ENCODE assay signal across 8 mouse cellular contexts in the genomic region with DNA sequence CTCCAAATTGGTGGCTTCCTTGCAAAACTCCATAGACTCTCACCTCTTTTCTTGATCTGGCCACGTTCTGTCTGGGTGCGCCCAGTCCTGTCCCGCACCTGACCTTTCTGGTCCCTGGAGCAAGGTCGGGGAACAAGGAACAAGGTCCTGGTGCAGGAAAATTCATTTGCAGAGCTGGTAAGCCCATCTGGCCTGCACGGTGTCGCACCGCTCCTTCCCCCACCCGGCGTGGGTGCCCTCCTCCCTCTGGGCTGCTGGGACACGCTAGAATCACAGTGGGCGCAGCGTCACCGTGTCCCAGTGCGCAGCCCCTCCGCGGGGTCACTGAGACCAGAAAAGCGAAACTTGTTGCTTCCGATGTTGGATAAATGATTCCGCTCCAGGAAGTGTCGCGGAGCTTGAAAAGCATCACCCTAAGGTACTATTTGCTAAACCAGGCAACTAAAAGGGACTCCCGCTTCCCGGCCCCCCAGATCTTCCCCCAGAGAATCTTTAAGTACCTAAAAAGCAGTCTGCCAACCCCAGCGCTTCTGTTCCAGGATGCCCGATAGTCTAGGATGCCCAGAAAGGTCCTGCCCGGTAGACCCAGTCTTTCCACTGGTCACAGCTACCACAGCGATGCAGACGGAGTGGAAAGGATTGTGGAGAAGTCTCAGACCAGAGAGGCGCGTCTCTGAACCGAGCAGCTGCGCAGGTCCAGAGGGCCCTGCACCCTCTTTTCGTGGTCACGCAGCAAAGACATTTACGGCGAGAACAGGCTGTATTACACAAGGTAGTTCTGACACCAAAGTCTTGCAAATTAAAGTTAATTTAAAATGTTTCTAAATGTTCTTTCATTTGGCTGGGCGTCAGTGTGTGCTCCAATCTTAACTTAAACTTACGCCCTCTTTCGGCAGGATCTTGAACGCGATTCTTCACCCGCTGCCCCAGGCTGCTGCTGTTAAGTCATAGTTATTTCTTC. TPM values are rescaled to one million over a fixed set of nuclear protein-coding genes. Genes with fewer than 3 reads are reported as not detected.
DNase-seq lines count a peak whose midpoint lies in the region; ATAC-seq and TF ChIP-seq lines count a peak whose summit lies in the region.

A gene (minus strand): TSS at position 717 of the 961 bp plus-strand sequence.

- H3K4me2 ChIP-seq in forebrain, embryonic 16.5 days (ENCODE audit: low read length) = peak within 1 kb of the TSS; percentile 98
- H3K4me2 ChIP-seq in lung, embryonic 15.5 days = peak within 1 kb of the TSS; percentile 96

- H3K36me3 ChIP-seq in C2C12 (ENCODE audit: control insufficient read depth, insufficient read depth) = no peaks in the 10 kb centered on the region
- H3K36me3 ChIP-seq in forebrain, embryonic 16.5 days (ENCODE audit: control insufficient read depth, insufficient read depth) = no peaks in the 10 kb centered on the region
- no peaks in the 10 kb centered on the region for H3K36me3 ChIP-seq in lung, embryonic 15.5 days

- no peaks in the 10 kb centered on the region for H3K27me3 ChIP-seq in C2C12 (ENCODE audit: control insufficient read depth, insufficient read depth, insufficient read length)
- peaks cover 48% of the 10 kb centered on the region for H3K27me3 ChIP-seq in forebrain, embryonic 16.5 days (replicated peaks; ENCODE audit: control insufficient read depth, insufficient read depth, low read length)
- H3K27me3 ChIP-seq in lung, embryonic 15.5 days = peaks cover 8% of the 10 kb centered on the region

- H3K79me2 ChIP-seq in C2C12 (ENCODE audit: control insufficient read depth, insufficient read depth) = peaks cover 9% of the 10 kb centered on the region

- H3K79me3 ChIP-seq in C2C12 (ENCODE audit: low read depth) = no peaks in the 10 kb centered on the region

- peak; percentile 9; the same call in 1 of the 2 replicates for ATAC-seq in forebrain, embryonic 16.5 days
- peak; percentile 23; the same call in 1 of the 2 replicates for ATAC-seq in lung, embryonic 15.5 days (ENCODE audit: borderline replicate concordance, extremely low read depth, low FRiP score, low TSS enrichment)

- peak within 1 kb of the TSS; percentile 63 for H3ac ChIP-seq in C2C12 (ENCODE audit: control insufficient read depth, insufficient read length, low read depth)

- peak within 1 kb of the TSS; percentile 35 for H3K4me3 ChIP-seq in C2C12 (ENCODE audit: insufficient read depth, poor library complexity, severe bottlenecking)
- H3K4me3 ChIP-seq in forebrain, embryonic 16.5 days (replicated peaks; ENCODE audit: low read length) = peak within 1 kb of the TSS; percentile 64
- peak within 1 kb of the TSS; percentile 62 for H3K4me3 ChIP-seq in lung, embryonic 15.5 days

- under 1% methylated on average over 40 of the region's 42 CpGs for WGBS in forebrain, embryonic 16.5 days
- under 1% methylated on average over 42 of the region's 42 CpGs for WGBS in lung, embryonic 15.5 days

- no peak for TF ChIP-seq CTCF in C2C12 (IDR thresholded peaks at IDR 0.05; ENCODE audit: control insufficient read depth, insufficient read depth, insufficient read length)

- peak within 1 kb of the TSS; percentile 40 for H3K9ac ChIP-seq in forebrain, embryonic 16.5 days (replicated peaks; ENCODE audit: low read depth, low read length)
- peak within 1 kb of the TSS; percentile 38 for H3K9ac ChIP-seq in lung, embryonic 15.5 days

- DNase-seq in adrenal gland, adult 8-10 months = peak; percentile 17
- DNase-seq in heart, postnatal 4 days = peak; percentile 68
- peak; percentile 22 for DNase-seq in layer of hippocampus, adult 9-11 months
- peak; percentile 59 for DNase-seq in right cerebral cortex, adult 18-20 months
- DNase-seq in B cell, adult 2 months = no peak

- no peak within 1 kb of the TSS for H3K27ac ChIP-seq in forebrain, embryonic 16.5 days (ENCODE audit: low read length)
- H3K27ac ChIP-seq in lung, embryonic 15.5 days = peak within 1 kb of the TSS; percentile 87

- H3K9me3 ChIP-seq in forebrain, embryonic 16.5 days (ENCODE audit: control insufficient read depth, low read length) = no peaks in the 10 kb centered on the region
- H3K9me3 ChIP-seq in lung, embryonic 15.5 days = no peaks in the 10 kb centered on the region

- peaks cover 42% of the 10 kb centered on the region for H3K4me1 ChIP-seq in forebrain, embryonic 16.5 days (replicated peaks; ENCODE audit: control insufficient read depth, insufficient read depth, low read length)
- peaks cover 34% of the 10 kb centered on the region for H3K4me1 ChIP-seq in lung, embryonic 15.5 days

TF ChIP-seq in C2C12, 6 proteins besides CTCF, POLR2A, EP300 and RAD21:
- TF ChIP-seq MYOG (IDR thresholded peaks at IDR 0.05; ENCODE audit: control insufficient read depth, extremely low read depth, insufficient read length) = no peak
- TF ChIP-seq USF1 (IDR thresholded peaks at IDR 0.05; ENCODE audit: low read depth) = no peak
- no peak for TF ChIP-seq MAX (IDR thresholded peaks at IDR 0.05)

RNA-seq across cellular contexts. Expression of the gene that starts here (rescaled TPM):
- polyA plus RNA-seq in C2C12 (2012; fragmentation: generic; extraction: Trizol) = 1.4 TPM
- total RNA-seq in adrenal gland, adult 8-10 months (2022) = 10 to 100 TPM; 12.6 to 98.6 (median 31.9) TPM
- 1.5 and 2.1 TPM in 2 replicates for polyA plus RNA-seq in forebrain, embryonic 16.5 days (2015; fragmentation: Nextera tagmentation; extraction: Ambion mirVana)
- total RNA-seq in heart, postnatal 4 days (2021) = 10 to 100 TPM; 39.6 to 45.7 TPM
- 8.4 and 9.5 TPM in 2 replicates for polyA plus RNA-seq in lung, embryonic 15.5 days (2015; fragmentation: Nextera tagmentation; extraction: Ambion mirVana)

Comparison
In these comparisons a context has a peak if more than half of its experiments do, and no peak if none do; other contexts are left out.
1. DNase-seq: peak in adrenal gland, adult 8-10 months (single experiment), heart, postnatal 4 days (single experiment), layer of hippocampus, adult 9-11 months (single experiment) and right cerebral cortex, adult 18-20 months (single experiment); none in B cell, adult 2 months (0 of 2).
2. Peak in every context shown above with its lines, with median percentiles within 50 percentile points of each other: H3K4me3 ChIP-seq.